Mouse (Mus musculus): ENCODE results near the gene Nyx. TPM values are rescaled to one million over a fixed set of nuclear protein-coding genes. Genes with fewer than 3 reads are reported as not detected.
"Not testable (repeated sequence)": the region's sequence is repeated elsewhere in the genome, so short reads cannot be mapped to it uniquely, and the experiment has no call there.

Nyx gene
- total RNA-seq (2014; rRNA removed; ENCODE audit: low replicate concordance) (0.08 TPM in 1 of 2 replicates, not detected in the other), polyA plus RNA-seq (2015; fragmentation: Nextera tagmentation; extraction: Ambion mirVana) (0.05 TPM in 2 replicates)

DNA sequence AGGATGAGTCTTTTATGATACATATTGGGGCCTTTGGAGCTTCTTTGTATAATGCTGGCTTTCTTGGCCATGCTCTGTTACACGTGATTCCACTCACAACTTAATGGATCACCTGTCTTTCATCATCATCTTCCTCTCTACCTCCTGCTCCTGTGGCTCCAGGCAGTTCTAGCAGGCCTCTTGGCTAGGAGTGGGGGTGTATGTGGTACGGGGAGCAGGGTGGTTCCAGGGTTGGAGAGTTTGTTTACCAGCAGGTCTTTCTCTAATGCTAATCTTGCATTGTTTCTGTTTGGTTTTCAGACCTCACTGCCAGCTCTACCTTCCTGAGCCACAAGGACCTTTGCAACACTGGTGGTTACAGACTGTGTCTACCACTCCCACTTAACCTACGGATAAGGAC lies at the start of gene Nyx:
TSS of gene Nyx (plus strand) at position 301 of the 400 bp plus-strand sequence.
- Histone ChIP-seq H3K9ac (replicated peaks; ENCODE audit: low read depth, low read length) (no peak within 1 kb of the TSS), H3K4me1 (ENCODE audit: control insufficient read depth, insufficient read depth) (no peaks in the 10 kb centered on the region), H3K36me3 (replicated peaks; ENCODE audit: control insufficient read depth, insufficient read depth, low read length) (no peaks in the 10 kb centered on the region), H3K4me3 (ENCODE audit: low read depth, low read length) (no peak within 1 kb of the TSS), H3K9me3 (replicated peaks; ENCODE audit: control insufficient read depth, low read length) (no peaks in the 10 kb centered on the region), H3K27ac (ENCODE audit: low read depth) (peak within 1 kb of the TSS; percentile 20; the same call in 1 of the 2 replicates), H3K4me2 (ENCODE audit: low read depth, low read length) (no peak within 1 kb of the TSS), H3K27me3 (ENCODE audit: control insufficient read depth, insufficient read depth, low read length) (peaks cover 3% of the 10 kb centered on the region; the same call in 1 of the 2 replicates)
- no peak for DNase-seq (ENCODE audit: low spot score)
- no peak for ATAC-seq (ENCODE audit: insufficient read depth, low read depth)
- 69% methylated on average over 3 of the region's 3 CpGs for WGBS
- TF ChIP-seq EP300 (IDR thresholded peaks at IDR 0.05; ENCODE audit: low read depth) (no peak), CTCF (IDR thresholded peaks at IDR 0.05; ENCODE audit: low read depth) (no peak)

DNA sequence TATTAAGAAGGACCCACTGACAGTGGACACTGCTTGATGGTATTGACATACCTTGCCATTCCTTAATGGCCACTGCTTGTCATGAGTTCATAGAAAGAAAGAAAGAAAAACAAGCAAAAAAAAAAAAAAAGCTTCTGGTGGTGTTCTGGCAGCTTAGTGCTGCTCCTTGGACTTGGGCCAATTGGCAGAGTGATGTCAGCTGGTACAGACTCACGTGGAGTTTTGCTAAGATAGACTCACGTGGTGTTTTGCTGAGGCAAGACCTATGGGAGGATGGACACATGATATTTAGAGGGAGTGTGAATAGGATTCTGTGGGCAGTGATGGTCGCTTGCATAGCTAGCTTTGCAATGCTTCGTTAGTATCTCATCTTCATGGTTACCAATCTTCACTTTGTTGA lies 43.9 kb upstream of the Nyx start:
- Histone ChIP-seq H3K4me3 (ENCODE audit: low read depth, low read length) (no peak overlapping the region), H3K27me3 (ENCODE audit: control insufficient read depth, insufficient read depth, low read length) (no peaks in the 10 kb centered on the region), H3K4me2 (ENCODE audit: low read depth, low read length) (no peak overlapping the region), H3K27ac (ENCODE audit: low read depth) (no peak overlapping the region), H3K36me3 (replicated peaks; ENCODE audit: control insufficient read depth, insufficient read depth, low read length) (no peaks in the 10 kb centered on the region), H3K9ac (replicated peaks; ENCODE audit: low read depth, low read length) (no peak overlapping the region), H3K4me1 (ENCODE audit: control insufficient read depth, insufficient read depth) (no peaks in the 10 kb centered on the region), H3K9me3 (replicated peaks; ENCODE audit: control insufficient read depth, low read length) (no peaks in the 10 kb centered on the region)
- WGBS = 51% methylated on average over 4 of the region's 4 CpGs
- DNase-seq (ENCODE audit: low spot score) (no peak), ATAC-seq (ENCODE audit: insufficient read depth, low read depth) (no peak)
- no peak for TF ChIP-seq CTCF (IDR thresholded peaks at IDR 0.05; ENCODE audit: low read depth)
- no peak for TF ChIP-seq EP300 (IDR thresholded peaks at IDR 0.05; ENCODE audit: low read depth)

DNA sequence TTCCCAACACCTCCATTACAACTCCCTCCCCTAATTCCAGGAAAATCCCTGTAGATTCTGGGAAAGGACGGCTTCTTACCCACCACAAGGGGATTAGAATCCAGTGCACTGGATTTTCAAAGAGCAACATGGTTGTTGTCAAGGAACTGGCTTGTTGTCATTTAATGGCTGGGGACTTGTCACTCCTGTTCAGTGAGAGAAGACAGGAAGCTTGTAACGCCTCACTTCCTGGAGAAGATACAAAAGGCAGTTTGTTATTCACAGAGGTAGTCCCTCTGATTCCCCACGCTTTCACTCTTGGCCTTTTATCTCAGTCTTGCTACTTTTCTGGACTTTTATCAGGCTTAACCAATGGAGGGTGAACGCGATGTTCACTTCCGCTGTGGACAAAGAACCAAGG lies 34.5 kb upstream of the Nyx start:
- TF ChIP-seq CTCF (IDR thresholded peaks at IDR 0.05; ENCODE audit: low read depth) (no peak), EP300 (IDR thresholded peaks at IDR 0.05; ENCODE audit: low read depth) (no peak)
- ATAC-seq (ENCODE audit: insufficient read depth, low read depth) = no peak
- no peaks in the 10 kb centered on the region for H3K36me3 ChIP-seq (replicated peaks; ENCODE audit: control insufficient read depth, insufficient read depth, low read length)
- no peak overlapping the region for H3K4me2 ChIP-seq (ENCODE audit: low read depth, low read length)
- no peak overlapping the region for H3K27ac ChIP-seq (ENCODE audit: low read depth)
- no peak for DNase-seq (ENCODE audit: low spot score)
- no peak overlapping the region for H3K9ac ChIP-seq (replicated peaks; ENCODE audit: low read depth, low read length)
- H3K27me3 ChIP-seq (ENCODE audit: control insufficient read depth, insufficient read depth, low read length) = 0 out of 2 replicates have a peak, but pooled peaks cover 4% of the 10 kb centered on the region
- no peaks in the 10 kb centered on the region for H3K9me3 ChIP-seq (replicated peaks; ENCODE audit: control insufficient read depth, low read length)
- 40% methylated on average over 6 of the region's 6 CpGs for WGBS
- H3K4me1 ChIP-seq (ENCODE audit: control insufficient read depth, insufficient read depth) = no peaks in the 10 kb centered on the region
- no peak overlapping the region for H3K4me3 ChIP-seq (ENCODE audit: low read depth, low read length)

GRCm38 (mm10) chrX:13436042-13436441 lies 29.9 kb upstream of the Nyx start:
- H3K4me3 ChIP-seq (ENCODE audit: low read depth, low read length); H3K4me1 ChIP-seq (ENCODE audit: control insufficient read depth, insufficient read depth); H3K4me2 ChIP-seq (ENCODE audit: low read depth, low read length); H3K27ac ChIP-seq (ENCODE audit: low read depth); H3K9ac ChIP-seq (replicated peaks; ENCODE audit: low read depth, low read length); H3K27me3 ChIP-seq (ENCODE audit: control insufficient read depth, insufficient read depth, low read length); ATAC-seq (ENCODE audit: insufficient read depth, low read depth); H3K9me3 ChIP-seq (replicated peaks; ENCODE audit: control insufficient read depth, low read length); H3K36me3 ChIP-seq (replicated peaks; ENCODE audit: control insufficient read depth, insufficient read depth, low read length); DNase-seq (ENCODE audit: low spot score): not testable (repeated sequence)
- WGBS = 90% methylated on average over 2 of the region's 2 CpGs

- H3K27ac ChIP-seq (ENCODE audit: low read depth); H3K27me3 ChIP-seq (ENCODE audit: control insufficient read depth, insufficient read depth, low read length); ATAC-seq (ENCODE audit: insufficient read depth, low read depth); H3K4me2 ChIP-seq (ENCODE audit: low read depth, low read length); H3K4me1 ChIP-seq (ENCODE audit: control insufficient read depth, insufficient read depth); H3K36me3 ChIP-seq (replicated peaks; ENCODE audit: control insufficient read depth, insufficient read depth, low read length); DNase-seq (ENCODE audit: low spot score); H3K9me3 ChIP-seq (replicated peaks; ENCODE audit: control insufficient read depth, low read length); H3K9ac ChIP-seq (replicated peaks; ENCODE audit: low read depth, low read length); H3K4me3 ChIP-seq (ENCODE audit: low read depth, low read length): not testable (repeated sequence)
- WGBS = 81% methylated on average over 9 of the region's 9 CpGs
Measured at GRCm38 (mm10) chrX:13456544-13456943, 9.4 kb upstream of the Nyx start.

- Histone ChIP-seq H3K4me3 (ENCODE audit: low read depth, low read length) (no peak overlapping the region), H3K27ac (ENCODE audit: low read depth) (no peak overlapping the region), H3K4me1 (ENCODE audit: control insufficient read depth, insufficient read depth) (no peaks in the 10 kb centered on the region), H3K36me3 (replicated peaks; ENCODE audit: control insufficient read depth, insufficient read depth, low read length) (no peaks in the 10 kb centered on the region), H3K9me3 (replicated peaks; ENCODE audit: control insufficient read depth, low read length) (no peaks in the 10 kb centered on the region), H3K9ac (replicated peaks; ENCODE audit: low read depth, low read length) (no peak overlapping the region), H3K27me3 (ENCODE audit: control insufficient read depth, insufficient read depth, low read length) (0 out of 2 replicates have a peak, but pooled peaks cover 3% of the 10 kb centered on the region), H3K4me2 (ENCODE audit: low read depth, low read length) (no peak overlapping the region)
- TF ChIP-seq CTCF (IDR thresholded peaks at IDR 0.05; ENCODE audit: low read depth) = no peak
- TF ChIP-seq EP300 (IDR thresholded peaks at IDR 0.05; ENCODE audit: low read depth) = no peak
- DNase-seq (ENCODE audit: low spot score) = no peak
- 71% methylated on average over 1 of the region's 1 CpGs for WGBS
- ATAC-seq (ENCODE audit: insufficient read depth, low read depth) = no peak
Measured at GRCm38 (mm10) chrX:13458766-13459165, 7.1 kb upstream of the Nyx start.
